Mouse (Mus musculus) erythroblast, embryonic 14.5 days (primary cell): ENCODE measurements around the gene Gabrb1.

Source experiments
- GATA1 ChIP-seq: IDR thresholded peaks from 2 replicates; pipeline ENCODE4 v1.6.1; 2012; ENCODE audit warnings: low read length, inconsistent platforms, mixed read lengths
- TAL1 ChIP-seq: IDR thresholded peaks from 3 replicates; pipeline ENCODE4 v1.6.1; 2012; ENCODE audit warnings: low read length, inconsistent platforms, mixed read lengths

- no peak for TF ChIP-seq TAL1
- TF ChIP-seq GATA1: no peak
These were observed 388.3 kb downstream of the Gabrb1 start for GRCm38 (mm10) chr5:72046261-72046660.
